Mouse (Mus musculus) heart, embryonic 15.5 days (tissue): ENCODE data around the gene Acd. TPM values are rescaled to one million over a fixed set of nuclear protein-coding genes. Genes with fewer than 3 reads are reported as not detected.

Experiments used
- ATAC-seq: fragments of 200-750 bp; cut with Nextera tagmentation; replicated peaks from 2 replicates; pipeline ENCODE4 v1.8.0; 2017; ENCODE audit warnings: low read depth, moderate TSS enrichment; ENCODE audit not compliant: insufficient number of reproducible peaks, insufficient read depth, low FRiP score
- H3K27ac ChIP-seq: fragments of 300-500 bp; sonication (generic); 2 replicates; pipeline ENCODE4 v1.5.1; 2015; ENCODE audit warnings: mild to moderate bottlenecking, inconsistent platforms
- H3K27me3 ChIP-seq: fragments of 300-500 bp; sonication (generic); 2 replicates; pipeline ENCODE4 v1.6.1; 2015; ENCODE audit warnings: inconsistent platforms
- H3K36me3 ChIP-seq: fragments of 300-500 bp; sonication (generic); 2 replicates; pipeline ENCODE4 v1.6.1; 2015; ENCODE audit warnings: mild to moderate bottlenecking, inconsistent platforms
- H3K4me1 ChIP-seq: fragments of 300-500 bp; sonication (generic); replicated peaks from 2 replicates; pipeline ENCODE4 v1.6.1; 2015; ENCODE audit warnings: inconsistent platforms
- H3K4me2 ChIP-seq: fragments of 300-500 bp; sonication (generic); 2 replicates; pipeline ENCODE4 v1.6.1; 2015; ENCODE audit warnings: inconsistent platforms, mild to moderate bottlenecking, moderate library complexity
- H3K4me3 ChIP-seq: fragments of 300-500 bp; sonication (generic); 2 replicates; pipeline ENCODE4 v1.5.1; 2015; ENCODE audit warnings: mild to moderate bottlenecking, inconsistent platforms
- H3K9ac ChIP-seq: fragments of 300-500 bp; sonication (generic); 2 replicates; pipeline ENCODE4 v1.6.1; 2015; ENCODE audit warnings: mild to moderate bottlenecking, inconsistent platforms
- H3K9me3 ChIP-seq: fragments of 300-500 bp; sonication (generic); replicated peaks from 2 replicates; pipeline ENCODE4 v1.6.1; 2016; ENCODE audit warnings: inconsistent platforms
- WGBS: fragments of 180-500 bp; shearing (Covaris S2); methylation state at CpG from one replicate; pipeline ENCODE4 v1.1.7; 2015; ENCODE audit warnings: mixed read lengths; 5-methylcytosine and 5-hydroxymethylcytosine counted together
- polyA plus RNA-seq: library from polyadenylated mRNA; unstranded; fragments of >200 nt; fragmentation: Nextera tagmentation; extraction: Ambion mirVana; gene quantifications from 2 replicates; pipeline ENCODE4 v1.2.1, GENCODE M21; 2015

The Acd gene
- polyA plus RNA-seq, 1 experiment from 2014 or later, result 33.7 TPM

DNA sequence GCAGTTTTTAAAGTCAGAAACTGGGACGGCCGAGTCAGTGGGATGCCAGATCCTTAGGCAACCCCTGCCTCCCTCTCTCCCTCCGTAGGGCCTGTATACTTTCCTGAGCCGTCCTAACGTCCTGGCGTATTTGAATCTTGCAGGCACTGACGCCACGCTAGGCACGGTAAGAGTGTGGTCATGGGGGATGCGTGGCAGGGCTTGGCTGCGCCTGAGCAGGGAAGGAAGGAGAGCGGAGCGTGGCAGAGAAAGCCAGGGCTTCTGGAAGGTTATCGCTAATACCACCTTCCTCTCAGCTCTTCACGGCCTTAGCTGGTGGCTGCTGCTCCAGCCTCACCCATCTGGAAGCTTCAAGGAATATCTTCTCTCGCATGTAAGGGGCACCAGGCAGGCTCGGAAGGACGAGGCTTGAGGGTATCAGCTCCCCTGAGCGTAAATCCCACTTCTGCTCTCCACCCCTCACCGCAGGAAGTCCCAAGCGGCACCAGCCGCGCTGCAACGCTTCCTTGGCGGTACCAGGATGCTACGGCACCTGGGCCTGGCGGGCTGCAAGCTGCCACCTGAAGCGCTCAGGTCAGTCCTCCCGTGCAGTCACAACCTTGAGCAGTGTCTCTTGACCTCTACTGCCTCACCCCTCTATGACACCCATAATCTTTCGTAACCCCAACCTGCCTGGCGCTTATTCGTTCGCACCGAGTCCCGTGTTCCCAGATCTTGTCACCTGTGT lies 11.5 kb downstream of the Acd start:
- H3K27me3 ChIP-seq, result peaks cover 23% of the 10 kb centered on the region
- no peak overlapping the region for H3K27ac ChIP-seq
- H3K4me2 ChIP-seq, result no peak overlapping the region
- H3K4me3 ChIP-seq, result no peak overlapping the region
- 60% methylated on average over 35 of the region's 35 CpGs for WGBS
- no peak overlapping the region for H3K9ac ChIP-seq
- H3K4me1 ChIP-seq, result peaks cover 16% of the 10 kb centered on the region
- no peaks in the 10 kb centered on the region for H3K9me3 ChIP-seq
- H3K36me3 ChIP-seq, result no peaks in the 10 kb centered on the region
- ATAC-seq, result no peak

DNA sequence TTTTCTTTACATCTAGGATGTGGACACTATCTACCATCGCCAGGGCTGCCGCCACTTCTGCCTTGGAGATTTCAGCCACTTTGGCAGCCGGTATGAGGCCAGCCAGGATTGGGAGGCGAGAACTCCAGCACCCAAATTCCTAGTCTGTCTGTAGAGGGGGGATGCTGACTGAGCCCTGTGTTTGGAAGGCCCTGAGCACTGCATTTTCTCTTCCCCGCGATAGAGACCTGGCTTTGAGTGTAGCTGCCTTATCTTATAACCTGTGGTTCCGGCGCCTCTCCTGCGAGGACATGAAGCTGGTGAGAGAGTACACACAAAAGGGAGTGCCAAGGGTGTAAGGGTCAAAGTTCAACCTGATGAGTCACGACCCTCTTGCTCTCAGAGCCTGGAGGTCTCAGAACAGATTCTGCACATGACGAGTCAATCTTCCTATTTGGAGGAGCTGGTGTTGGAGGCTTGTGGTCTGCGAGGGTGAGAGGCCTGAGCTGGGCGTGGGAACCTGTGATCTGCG lies 12.6 kb downstream of the Acd start:
- no peak overlapping the region for H3K9ac ChIP-seq
- no peak for ATAC-seq
- H3K9me3 ChIP-seq, result no peaks in the 10 kb centered on the region
- H3K4me1 ChIP-seq, result peaks cover 6% of the 10 kb centered on the region
- H3K4me2 ChIP-seq, result no peak overlapping the region
- 38% methylated on average over 14 of the region's 14 CpGs for WGBS
- H3K27me3 ChIP-seq, result peaks cover 16% of the 10 kb centered on the region
- H3K36me3 ChIP-seq, result no peaks in the 10 kb centered on the region
- no peak overlapping the region for H3K4me3 ChIP-seq
- H3K27ac ChIP-seq, result no peak overlapping the region

GRCm38 (mm10) chr8:105687512-105687911 lies 13.4 kb downstream of the Acd start:
- peaks cover 16% of the 10 kb centered on the region for H3K27me3 ChIP-seq
- H3K4me2 ChIP-seq, result no peak overlapping the region
- H3K9me3 ChIP-seq, result no peaks in the 10 kb centered on the region
- H3K9ac ChIP-seq, result no peak overlapping the region
- H3K27ac ChIP-seq, result no peak overlapping the region
- no peak overlapping the region for H3K4me3 ChIP-seq
- peaks cover 8% of the 10 kb centered on the region; the same call in 1 of the 2 replicates for H3K36me3 ChIP-seq
- H3K4me1 ChIP-seq, result peaks cover 6% of the 10 kb centered on the region
- 58% methylated on average over 8 of the region's 8 CpGs for WGBS
- no peak for ATAC-seq

- H3K4me2 ChIP-seq, result peak overlapping the region; percentile 53; the same call in 1 of the 2 replicates
- WGBS, result 66% methylated on average over 6 of the region's 6 CpGs
- peaks cover 6% of the 10 kb centered on the region for H3K4me1 ChIP-seq
- no peak overlapping the region for H3K27ac ChIP-seq
- H3K4me3 ChIP-seq, result no peak overlapping the region
- peaks cover 16% of the 10 kb centered on the region for H3K27me3 ChIP-seq
- H3K9ac ChIP-seq, result no peak overlapping the region
- peaks cover 14% of the 10 kb centered on the region for H3K36me3 ChIP-seq
- H3K9me3 ChIP-seq, result no peaks in the 10 kb centered on the region
- no peak for ATAC-seq
Observed at GRCm38 (mm10) chr8:105686551-105686950, 14.4 kb downstream of the Acd start.

DNA sequence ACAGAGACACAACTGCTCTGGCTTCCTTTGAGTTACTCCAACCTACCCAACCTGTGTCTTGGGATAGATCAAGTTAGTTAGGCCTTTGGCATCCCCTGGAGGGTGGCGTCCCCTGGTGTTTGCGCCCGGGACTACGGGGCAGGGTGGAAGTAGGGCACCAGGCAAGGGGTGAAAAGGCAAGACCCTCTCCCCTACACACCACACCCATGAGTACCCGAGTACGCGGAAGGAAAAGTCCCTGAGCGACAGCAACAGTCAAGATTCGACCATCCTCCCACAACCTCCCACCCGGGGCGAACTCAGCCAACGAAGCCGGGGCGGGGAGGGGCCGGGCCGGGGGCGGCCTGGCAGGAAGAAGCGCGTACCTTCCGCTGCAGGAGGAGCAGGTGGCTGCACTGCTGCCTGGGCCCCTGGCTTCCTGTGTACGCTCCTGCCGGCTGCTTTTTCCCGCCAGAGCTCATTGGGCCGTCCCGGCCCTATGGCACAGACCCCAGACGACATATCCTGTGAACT lies 15.1 kb downstream of the Acd start, which contains the start of gene Carmil2:
Gene Carmil2 (plus strand): TSS at position 479 of the 513 bp plus-strand sequence.
- peak; percentile 69 for ATAC-seq
- peaks cover 6% of the 10 kb centered on the region for H3K4me1 ChIP-seq
- peak within 1 kb of the TSS; percentile 23; the same call in 1 of the 2 replicates for H3K9ac ChIP-seq
- H3K36me3 ChIP-seq, result peaks cover 21% of the 10 kb centered on the region
- 12% methylated on average over 26 of the region's 26 CpGs for WGBS
- peak within 1 kb of the TSS; percentile 24 for H3K4me3 ChIP-seq
- H3K27me3 ChIP-seq, result peaks cover 16% of the 10 kb centered on the region
- peak within 1 kb of the TSS; percentile 53 for H3K4me2 ChIP-seq
- H3K27ac ChIP-seq, result 0 out of 2 replicates have a peak within 1 kb of the TSS, but pooled peaks have one; percentile 28
- no peaks in the 10 kb centered on the region for H3K9me3 ChIP-seq

DNA sequence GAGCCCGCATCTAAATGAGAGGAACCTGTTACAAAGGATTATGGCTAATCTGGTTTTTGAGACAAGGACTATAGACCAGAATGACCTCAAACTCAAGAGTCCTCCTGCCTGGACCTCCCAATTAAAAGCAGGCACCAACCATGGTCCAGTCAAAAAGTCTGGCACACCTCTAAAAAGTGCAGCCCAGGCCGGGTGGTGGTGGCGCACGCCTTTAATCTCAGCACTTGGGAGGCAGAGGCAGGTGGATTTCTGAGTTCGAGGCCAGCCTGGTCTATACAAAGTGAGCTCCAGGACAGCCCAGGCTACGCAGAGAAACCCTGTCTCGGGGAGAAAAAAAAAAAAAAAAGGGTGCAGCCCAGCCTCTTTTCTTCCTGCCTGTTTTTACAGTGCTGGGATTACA lies 15.6 kb downstream of the Acd start:
- Histone ChIP-seq H3K27me3 (peaks cover 16% of the 10 kb centered on the region), H3K9me3 (no peaks in the 10 kb centered on the region), H3K36me3 (peaks cover 26% of the 10 kb centered on the region), H3K9ac (no peak overlapping the region), H3K27ac (no peak overlapping the region), H3K4me1 (peaks cover 6% of the 10 kb centered on the region), H3K4me2 (peak overlapping the region; percentile 53; the same call in 1 of the 2 replicates), H3K4me3 (no peak overlapping the region)
- ATAC-seq, result no peak
- WGBS, result 73% methylated on average over 7 of the region's 7 CpGs

DNA sequence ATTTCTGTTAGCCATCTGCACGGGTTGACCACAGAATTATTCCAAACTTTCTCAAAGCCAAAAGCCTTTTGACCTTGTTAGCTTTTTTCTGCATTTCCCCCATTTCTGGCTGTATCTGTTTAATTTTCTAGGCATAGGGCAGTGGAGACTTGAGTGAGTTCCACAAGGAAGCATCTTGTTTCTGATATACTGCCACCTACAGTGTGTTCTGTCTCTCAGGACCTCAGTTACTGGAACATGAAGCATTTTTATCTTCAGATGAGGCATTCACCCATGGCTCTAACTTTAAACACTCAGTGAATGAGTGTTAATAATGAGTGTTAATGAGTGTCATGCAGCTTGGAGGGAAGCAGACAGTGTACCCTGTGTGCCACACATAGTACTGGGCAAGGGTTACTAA lies 23.0 kb downstream of the Acd start:
- H3K27ac ChIP-seq, result no peak overlapping the region
- H3K9me3 ChIP-seq, result no peaks in the 10 kb centered on the region
- H3K27me3 ChIP-seq, result no peaks in the 10 kb centered on the region
- no peak overlapping the region for H3K4me3 ChIP-seq
- H3K4me1 ChIP-seq, result no peaks in the 10 kb centered on the region
- H3K4me2 ChIP-seq, result no peak overlapping the region
- 89% methylated on average over 1 of the region's 1 CpGs for WGBS
- H3K9ac ChIP-seq, result no peak overlapping the region
- peaks cover 81% of the 10 kb centered on the region for H3K36me3 ChIP-seq
- no peak for ATAC-seq

DNA sequence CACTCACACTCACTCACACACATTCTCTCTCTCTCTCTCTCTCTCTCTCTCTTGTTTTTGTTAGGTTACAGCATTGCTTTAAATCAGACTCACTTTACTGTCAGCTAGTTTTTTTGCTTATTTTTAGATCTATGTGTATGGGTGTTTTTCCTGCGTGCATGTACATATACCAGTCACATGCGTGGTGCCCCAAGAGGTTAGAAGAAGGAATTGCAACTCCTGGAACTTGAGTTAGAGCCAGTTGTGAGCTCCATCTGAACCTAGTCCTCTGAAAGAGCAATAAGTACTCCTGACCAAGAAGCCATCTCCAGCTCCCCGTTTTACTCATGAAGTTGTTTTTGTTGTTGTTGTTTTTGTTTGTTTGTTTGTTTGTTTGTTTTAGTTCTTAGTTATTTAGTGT lies 39.7 kb downstream of the Acd start:
- Histone ChIP-seq H3K27ac (no peak overlapping the region), H3K27me3 (no peaks in the 10 kb centered on the region), H3K4me2 (no peak overlapping the region), H3K4me3 (no peak overlapping the region), H3K9ac (no peak overlapping the region), H3K4me1 (no peaks in the 10 kb centered on the region), H3K9me3 (no peaks in the 10 kb centered on the region), H3K36me3 (peaks cover 25% of the 10 kb centered on the region)
- 74% methylated on average over 3 of the region's 3 CpGs for WGBS
- ATAC-seq, result no peak

- Histone ChIP-seq H3K36me3 (peaks cover 10% of the 10 kb centered on the region), H3K4me2 (no peak overlapping the region), H3K27ac (no peak overlapping the region), H3K9me3 (no peaks in the 10 kb centered on the region), H3K4me3 (no peak overlapping the region), H3K4me1 (no peaks in the 10 kb centered on the region), H3K9ac (no peak overlapping the region), H3K27me3 (no peaks in the 10 kb centered on the region)
- no peak for ATAC-seq
Observed at GRCm38 (mm10) chr8:105657641-105658040, 43.3 kb downstream of the Acd start.

- H3K27me3 ChIP-seq, result no peaks in the 10 kb centered on the region
- H3K9ac ChIP-seq, result no peak overlapping the region
- no peak overlapping the region for H3K27ac ChIP-seq
- 97% methylated on average over 1 of the region's 1 CpGs for WGBS
- H3K9me3 ChIP-seq, result no peaks in the 10 kb centered on the region
- H3K4me3 ChIP-seq, result no peak overlapping the region
- no peak for ATAC-seq
- 0 out of 2 replicates have a peak, but pooled peaks cover 7% of the 10 kb centered on the region for H3K4me1 ChIP-seq
- H3K4me2 ChIP-seq, result no peak overlapping the region
- peaks cover 45% of the 10 kb centered on the region for H3K36me3 ChIP-seq
Observed at GRCm38 (mm10) chr8:105648929-105649328, 52.0 kb downstream of the Acd start.
